Mouse (Mus musculus): ENCODE data around the gene Gm5269. TPM values are rescaled to one million over a fixed set of nuclear protein-coding genes. Genes with fewer than 3 reads are reported as not detected.

The Gm5269 gene
- not detected in 2 replicates for polyA plus RNA-seq (2012; ENCODE audit: low replicate concordance)

DNA sequence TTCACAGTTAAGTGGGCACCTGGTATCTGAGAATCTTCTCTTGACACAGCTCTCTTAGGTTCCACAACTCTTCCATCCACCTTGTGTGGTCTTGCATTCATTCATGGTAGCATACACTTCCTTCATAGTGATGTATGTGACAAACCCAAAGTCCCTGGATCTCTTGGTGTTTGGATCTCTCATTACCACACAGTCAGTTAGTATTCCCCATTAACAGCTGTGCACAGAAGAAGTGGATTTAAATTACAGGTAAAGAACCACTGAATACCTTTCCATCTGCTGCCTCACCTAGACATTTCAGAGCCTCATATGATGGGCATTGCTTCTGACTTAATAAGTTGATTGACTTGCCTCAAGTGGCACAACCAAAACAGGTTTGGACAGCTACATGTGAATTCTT is at the start of gene Gm5269:
Gene Gm5269, minus strand, starts transcription at position 101 of the 400 bp plus-strand sequence.

DNA sequence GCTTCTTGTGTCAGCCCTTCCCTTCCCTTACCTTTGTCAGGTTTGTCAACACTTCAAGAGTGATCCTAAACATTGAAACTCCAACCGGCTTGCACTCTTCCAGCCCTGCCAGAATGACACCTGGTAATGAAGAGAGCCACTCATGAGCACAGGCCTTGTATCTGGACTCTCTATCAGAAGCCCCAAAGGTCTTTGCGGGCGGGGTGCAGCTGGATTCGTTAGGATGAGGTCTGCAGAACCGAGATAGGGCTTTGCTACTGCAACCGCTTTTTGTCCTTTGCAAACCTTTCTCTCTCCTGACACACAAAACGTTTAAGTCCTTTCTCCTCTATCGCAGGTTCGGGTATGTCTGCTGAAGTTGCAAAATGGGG is 36.3 kb upstream of the Gm5269 start, which contains the start of gene Slc40a1:
Gene Slc40a1, minus strand, starts transcription at position 131 of the 371 bp plus-strand sequence.

Other genes starting within 250 kb of the Gm5269 start
- 3.2 and 12.8 TPM in 2 replicates for gene Wdr75, start 95.1 kb downstream of the Gm5269 start, polyA plus RNA-seq (2012; ENCODE audit: low replicate concordance)
- 14.9 and 20.5 TPM in 2 replicates for gene Slc40a1, start 36.2 kb upstream of the Gm5269 start, polyA plus RNA-seq (2012; ENCODE audit: low replicate concordance)
- not detected in 2 replicates for gene Dnah7b, start 176.0 kb upstream of the Gm5269 start, polyA plus RNA-seq (2012; ENCODE audit: low replicate concordance)